Mouse (Mus musculus) T-helper 1 cell (primary cell): ENCODE measurements around the gene Comp.

Source experiments
- in situ Hi-C: fragments of 300-600 bp; cut with MboI, MseI; formaldehyde crosslinking; loops from one replicate; pipeline ENCODE4 v1.15.1; 2025; ENCODE audit warnings: high pct_unique_total_duplicates

The Comp gene

DNA sequence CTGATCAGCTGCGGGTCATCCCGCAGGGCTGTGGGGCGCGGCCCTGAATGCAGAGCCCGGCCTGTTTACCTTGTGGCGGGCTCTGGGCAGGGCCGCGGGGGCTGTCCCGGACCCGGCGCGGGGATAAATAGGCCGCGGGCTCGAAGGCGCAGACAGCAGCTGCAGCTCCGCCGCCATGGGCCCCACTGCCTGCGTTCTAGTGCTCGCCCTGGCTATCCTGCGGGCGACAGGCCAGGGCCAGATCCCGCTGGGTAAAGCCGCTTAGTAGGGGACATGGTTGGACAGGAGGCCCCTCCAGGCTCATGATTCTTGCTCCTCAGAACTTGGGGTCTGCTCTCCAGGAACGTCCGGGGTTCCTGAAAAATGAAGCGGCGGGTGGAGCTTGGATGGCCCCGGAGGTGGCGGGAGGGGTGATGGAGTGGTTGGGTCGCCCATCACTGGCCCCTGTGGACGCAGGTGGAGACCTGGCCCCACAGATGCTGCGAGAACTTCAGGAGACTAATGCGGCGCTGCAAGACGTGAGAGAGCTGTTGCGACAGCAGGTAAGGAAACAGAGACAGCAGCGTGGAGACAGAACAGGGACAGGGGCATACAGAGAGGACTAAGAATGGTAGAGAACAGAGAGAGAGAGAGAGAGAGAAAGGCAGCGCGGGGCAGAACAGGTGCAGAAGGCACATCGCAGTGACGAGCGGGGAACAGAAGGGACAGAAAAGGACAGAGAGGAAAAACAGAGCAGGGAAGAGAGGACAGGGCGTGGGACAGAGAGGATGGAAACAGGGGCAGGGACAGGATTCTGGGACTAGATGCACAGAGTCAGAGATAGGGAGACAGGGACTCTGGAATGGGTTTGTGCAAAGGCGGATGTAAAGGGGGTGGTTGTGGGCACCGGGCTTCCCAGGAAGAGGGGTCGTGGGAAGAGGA, at the start of gene Comp:
Gene Comp, plus strand, starts transcription at position 162 of the 921 bp plus-strand sequence.
- in situ Hi-C loops: no loop called here

DNA sequence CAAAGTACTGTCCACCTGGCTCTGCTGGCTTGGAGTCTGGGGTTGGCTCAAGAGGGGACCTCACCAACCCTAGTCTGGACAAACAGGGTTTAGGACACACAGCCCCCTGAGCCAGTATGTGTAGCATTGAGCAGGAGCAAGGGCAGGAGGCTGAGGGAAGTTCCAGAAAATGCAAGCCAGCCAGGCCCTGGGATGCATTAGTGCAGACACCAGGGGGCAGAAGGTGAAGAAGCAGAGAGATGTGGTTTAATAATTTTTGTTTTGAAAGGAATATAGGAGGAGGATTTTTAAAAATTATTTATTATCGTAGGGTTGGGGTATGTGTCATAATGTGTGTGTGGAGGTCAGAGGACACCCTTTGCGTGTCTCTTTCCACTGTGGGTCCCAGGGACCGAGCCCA, 49.6 kb upstream of the Comp start:
- in situ Hi-C loops: no loop called here

DNA sequence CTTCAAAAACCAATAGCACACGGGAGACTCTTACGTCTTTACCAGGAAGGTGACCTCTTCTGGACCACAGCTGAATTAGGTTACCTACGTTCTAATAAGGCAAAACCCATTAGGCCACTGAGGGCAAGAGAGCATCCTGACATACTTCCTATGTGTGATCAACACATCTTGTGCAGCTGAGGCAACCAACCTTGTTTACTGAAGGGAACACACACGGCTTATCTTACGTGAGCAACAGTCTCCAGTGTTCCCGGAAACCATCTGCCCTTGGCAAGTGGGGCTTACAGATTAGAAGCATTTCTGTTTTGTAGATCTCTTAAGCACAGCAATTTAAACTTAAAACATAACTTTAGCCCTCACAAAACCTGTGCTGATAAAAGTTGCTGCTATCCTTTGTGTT, 45.8 kb upstream of the Comp start:
- in situ Hi-C loops: no loop called here

DNA sequence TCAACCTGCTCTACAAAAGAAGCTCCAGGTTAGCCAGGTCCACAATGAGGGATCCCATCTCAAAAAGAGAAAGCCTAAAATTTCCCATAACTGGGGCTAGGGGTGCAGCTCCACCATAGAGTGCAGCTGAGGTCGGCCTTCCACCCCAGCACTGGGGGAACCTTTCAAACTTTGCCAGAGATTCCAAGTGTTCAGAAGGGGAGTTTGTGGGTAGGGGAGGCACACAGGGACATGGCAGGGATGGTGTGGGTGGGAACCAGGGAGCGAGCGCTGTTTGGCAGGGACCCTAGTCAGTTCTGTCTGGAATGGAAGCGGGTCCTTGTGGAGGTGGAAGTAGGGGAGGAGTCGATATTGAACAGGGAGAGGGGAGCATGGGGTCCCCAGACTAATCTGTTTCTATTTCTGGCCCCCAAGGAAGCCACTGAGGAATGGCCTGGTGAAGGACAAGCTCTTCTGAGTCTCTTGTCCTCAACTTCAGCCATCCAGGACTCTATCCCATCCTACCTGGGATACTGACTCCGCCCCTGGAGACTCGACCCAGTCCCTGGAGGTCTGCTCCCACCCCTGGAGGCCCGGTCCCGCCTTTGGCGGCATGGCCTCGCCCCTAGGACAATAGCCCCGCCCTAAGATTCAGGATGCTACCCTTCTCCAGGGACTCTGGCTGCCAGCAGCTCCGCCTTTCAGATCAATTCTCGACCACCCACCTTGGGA, 44.1 kb upstream of the Comp start, which contains the start of gene Gdf1:
Gene Gdf1, plus strand, starts transcription at position 694 of the 711 bp plus-strand sequence.
- in situ Hi-C loops: no loop called here

DNA sequence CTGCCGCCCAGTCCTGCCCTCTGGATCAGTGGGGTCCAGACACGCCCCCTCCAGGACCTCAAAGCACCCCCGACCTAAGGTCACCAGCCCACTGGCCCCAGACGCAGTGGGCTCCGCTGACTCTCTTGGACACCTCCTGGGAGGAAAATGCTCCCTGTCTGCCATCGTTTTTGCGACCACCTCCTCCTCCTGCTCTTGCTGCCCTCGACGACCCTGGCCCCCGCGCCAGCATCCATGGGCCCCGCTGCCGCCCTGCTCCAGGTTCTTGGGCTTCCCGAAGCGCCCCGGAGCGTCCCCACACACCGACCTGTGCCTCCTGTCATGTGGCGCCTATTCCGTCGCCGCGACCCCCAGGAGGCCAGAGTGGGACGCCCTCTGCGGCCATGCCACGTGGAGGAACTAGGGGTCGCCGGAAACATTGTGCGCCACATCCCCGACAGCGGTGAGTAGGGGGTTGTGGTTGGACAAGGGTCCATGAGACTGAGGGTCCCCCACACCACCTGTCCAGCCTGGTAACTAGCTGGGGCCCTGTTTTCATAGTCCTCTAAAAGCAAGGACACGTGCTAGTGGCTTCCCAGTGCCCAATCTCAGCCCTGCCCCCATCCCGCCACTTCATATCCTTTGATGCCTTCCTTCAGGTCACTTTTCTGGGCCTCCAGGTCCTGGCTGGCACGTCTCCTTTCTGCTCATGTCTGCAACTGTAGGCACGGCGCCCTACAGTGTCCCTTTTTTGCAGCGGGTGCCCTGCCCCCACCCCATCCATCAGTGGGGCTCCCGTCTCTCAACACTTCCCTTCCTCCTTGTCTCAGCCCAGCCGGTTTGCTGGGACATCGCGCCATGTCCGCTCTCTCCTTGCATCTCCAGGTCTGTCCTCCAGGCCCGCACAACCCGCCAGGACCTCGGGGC, 43.3 kb upstream of the Comp start:
- in situ Hi-C loops: no loop called here

DNA sequence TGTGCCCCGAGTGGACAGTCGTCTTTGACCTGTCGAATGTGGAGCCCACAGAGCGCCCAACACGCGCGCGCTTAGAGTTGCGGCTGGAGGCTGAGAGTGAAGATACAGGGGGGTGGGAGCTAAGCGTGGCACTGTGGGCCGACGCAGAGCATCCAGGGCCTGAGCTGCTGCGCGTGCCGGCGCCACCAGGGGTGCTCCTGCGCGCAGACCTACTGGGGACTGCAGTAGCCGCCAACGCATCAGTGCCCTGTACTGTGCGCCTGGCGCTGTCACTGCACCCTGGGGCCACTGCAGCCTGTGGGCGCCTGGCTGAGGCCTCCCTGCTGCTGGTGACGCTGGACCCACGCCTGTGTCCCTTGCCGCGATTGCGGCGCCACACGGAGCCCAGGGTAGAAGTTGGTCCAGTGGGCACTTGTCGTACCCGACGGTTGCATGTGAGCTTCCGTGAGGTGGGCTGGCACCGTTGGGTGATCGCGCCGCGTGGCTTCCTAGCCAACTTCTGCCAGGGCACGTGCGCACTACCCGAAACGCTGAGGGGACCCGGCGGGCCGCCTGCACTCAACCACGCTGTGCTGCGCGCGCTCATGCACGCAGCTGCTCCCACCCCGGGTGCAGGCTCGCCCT, 42.5 kb upstream of the Comp start:
- in situ Hi-C loops: no loop called here

DNA sequence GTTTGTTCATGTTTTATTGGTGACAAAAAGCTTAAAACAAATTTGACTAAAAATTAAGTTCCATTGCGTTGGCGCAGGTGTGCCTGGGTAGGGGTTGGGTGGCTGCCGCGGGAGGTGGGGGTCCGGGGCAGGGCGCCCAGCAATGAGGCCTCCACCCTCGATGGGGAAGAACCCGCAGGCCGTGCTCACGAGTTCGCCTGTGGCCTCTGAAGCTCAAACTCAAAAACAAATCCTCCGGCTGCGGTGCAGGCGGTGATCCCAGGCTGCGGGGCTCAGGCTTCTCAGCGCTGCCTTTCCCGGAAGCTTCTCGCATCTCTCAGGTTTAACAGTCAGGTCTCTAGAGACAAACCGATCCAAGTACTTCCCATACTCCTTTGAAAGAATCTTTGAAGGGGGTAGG, 41.8 kb upstream of the Comp start:
- in situ Hi-C loops: no loop called here

DNA sequence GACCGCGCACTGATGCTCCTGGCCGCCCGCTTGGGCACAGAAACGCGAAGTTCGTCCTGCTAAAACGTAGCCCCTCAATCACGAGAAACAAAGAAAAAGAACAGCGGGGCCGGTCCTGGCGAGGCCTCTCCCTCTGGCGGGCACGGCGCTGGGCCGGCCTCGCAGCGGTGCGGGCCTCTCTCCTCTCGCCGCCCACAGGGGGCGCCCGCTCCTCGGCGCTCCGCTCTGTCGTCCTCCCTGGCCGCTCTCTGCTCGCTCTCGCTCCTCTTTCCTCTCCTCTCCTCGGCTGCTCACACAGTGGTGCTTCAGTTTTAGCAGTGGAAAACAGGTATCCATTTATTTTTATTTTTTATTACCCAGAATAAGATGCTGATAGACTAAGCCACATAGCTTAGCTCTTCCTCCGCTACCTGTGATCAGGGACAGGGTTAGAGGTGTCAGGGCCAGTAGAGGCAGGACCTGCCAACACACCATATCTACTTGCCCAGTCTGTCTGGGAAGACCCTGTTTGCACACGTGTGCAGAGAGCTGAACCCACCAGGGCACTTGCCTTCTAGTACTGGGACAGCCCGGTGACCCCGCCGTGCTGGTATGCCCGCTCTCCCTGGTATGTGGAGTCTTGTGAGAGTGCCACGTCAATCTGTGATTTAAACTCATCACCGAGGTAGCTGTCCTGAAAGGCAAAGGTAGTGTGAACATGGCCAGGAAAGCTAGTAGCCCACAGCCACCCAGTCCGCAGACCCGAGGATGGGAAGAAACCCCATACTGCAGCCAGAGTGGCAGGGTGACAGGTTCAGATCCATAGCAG, 41.1 kb upstream of the Comp start:
- in situ Hi-C loops: no loop called here

DNA sequence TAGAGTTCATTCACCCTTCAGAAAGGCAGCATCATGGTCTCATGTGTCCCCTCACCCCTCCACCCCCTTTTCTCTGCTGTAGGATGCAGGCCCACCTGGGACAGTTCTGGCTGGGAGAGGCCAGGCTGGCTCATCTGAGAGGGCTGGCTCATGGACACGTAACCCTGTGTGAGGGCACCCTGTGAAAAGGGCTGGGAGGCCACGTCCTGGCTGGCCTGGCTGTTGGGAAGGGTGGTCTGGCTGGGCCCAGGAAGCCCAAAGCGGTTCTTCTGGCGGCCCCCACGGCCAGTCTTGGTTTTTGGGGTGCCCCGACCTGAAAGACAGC, 40.5 kb upstream of the Comp start:
- in situ Hi-C loops: no loop called here

DNA sequence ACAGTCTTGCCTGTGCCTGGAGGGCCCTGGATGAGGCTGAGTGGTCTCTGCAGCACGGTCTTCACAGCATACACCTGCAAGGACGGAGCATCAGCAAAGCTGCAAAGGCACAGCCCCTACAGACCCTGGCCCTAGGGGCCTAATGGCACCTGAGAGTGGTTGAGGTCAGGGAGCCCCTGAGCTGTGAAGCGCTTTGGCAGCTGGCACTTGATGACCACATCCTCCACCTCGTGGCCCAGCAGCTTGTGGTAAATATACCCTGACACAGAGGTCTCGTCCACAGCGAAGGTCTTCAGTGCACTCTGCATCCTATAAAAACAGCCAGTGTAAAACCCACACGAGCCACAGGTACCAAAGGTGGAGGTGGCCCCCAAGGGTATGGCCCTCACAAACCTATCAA, 34.4 kb upstream of the Comp start:
- in situ Hi-C loops: no loop called here

DNA sequence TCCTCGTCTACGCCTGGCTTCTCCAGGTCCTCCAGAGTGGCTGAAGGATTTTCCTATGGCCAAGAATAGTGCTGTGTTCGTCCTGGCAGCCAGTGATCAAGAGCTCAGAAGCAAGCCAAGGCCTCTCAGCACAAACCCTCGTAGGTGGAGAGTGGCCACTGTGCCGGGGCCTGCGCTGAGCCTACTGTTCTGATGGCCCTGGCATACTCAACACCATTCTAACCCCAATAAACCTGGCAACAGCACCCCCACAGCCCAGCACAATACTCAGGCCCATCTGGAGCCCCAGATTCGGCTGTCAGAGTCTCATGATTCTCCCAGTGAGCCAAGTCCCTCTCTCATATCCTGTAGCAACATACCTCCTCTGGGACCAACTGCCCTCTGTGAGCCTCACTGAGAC, 32.7 kb upstream of the Comp start:
- in situ Hi-C loops: no loop called here

DNA sequence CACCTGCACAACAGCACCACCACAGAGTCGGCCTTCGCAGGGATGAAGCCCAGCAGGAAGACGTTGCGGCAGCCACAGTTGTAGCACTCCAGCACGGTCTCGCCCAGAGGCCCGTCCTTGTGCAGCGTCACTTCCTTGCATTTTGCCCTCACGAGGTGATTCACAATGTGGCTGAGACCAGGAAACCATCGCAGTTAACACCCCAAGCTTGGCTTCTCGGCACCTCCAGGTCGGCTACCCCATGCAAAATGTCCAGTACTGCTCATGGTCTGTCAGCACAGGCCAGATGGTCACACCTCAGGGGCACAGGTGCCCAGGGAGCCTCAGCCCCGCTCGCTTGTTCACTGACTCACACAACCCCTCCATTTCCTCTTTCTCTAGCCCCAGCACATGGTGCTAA, 31.4 kb upstream of the Comp start:
- in situ Hi-C loops: no loop called here

DNA sequence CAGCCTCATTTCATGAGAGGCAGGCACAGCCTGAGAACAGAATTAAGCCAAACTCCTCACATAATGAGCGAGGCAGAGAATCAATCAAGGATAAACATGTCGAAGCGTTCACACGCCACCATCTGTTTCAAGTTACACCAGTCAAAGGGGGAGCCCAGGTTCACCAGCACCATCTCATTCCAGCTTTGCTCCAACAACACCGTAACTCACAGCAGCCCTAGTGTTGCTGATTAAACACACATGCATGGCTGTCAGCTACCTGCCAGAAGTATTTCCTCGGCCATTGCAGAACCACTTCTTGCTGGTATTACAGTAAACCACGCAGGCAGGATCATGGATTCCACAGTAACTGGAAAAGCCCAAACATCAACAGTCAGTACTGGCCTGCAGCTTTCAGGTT, 30.3 kb upstream of the Comp start:
- in situ Hi-C loops: no loop called here

DNA sequence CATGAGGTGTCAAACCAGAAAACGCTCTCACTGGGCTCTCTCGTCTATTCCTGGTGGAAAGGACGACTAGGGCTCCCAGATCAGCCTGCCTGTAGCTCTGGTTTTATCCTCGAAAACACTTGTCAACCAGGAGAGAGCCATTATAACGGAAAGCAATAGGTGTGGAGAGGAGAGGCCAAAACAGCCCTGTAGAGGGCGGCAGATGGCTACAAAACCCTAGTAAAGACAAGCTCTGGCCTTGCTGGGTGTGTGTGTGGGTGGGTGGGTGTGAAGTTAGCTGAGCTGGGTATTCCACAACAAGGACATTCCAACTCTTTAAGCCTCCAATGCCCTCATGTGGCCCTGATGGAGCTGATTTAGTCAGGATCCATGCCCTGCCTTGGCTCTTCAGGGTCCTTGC, 29.7 kb upstream of the Comp start:
- in situ Hi-C loops: no loop called here

DNA sequence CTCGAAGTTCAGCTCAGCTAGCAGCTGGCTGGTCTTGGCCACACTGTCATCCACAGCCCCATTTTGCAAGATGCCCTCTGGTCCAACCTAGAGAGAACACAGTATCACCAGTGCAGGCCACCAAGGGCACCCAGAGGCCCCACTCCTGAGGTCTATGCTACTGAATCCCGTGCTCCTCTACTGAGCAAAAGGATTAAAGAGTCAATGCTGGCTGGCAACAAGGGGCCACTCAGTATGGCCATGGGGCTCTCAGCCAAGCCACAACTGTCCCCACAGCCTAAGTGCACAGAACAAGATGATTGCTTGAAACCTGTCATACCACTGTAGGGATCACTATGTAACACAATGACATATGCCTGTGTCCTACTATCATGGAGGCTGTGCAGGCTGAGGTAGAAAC, 29.1 kb upstream of the Comp start:
- in situ Hi-C loops: no loop called here

DNA sequence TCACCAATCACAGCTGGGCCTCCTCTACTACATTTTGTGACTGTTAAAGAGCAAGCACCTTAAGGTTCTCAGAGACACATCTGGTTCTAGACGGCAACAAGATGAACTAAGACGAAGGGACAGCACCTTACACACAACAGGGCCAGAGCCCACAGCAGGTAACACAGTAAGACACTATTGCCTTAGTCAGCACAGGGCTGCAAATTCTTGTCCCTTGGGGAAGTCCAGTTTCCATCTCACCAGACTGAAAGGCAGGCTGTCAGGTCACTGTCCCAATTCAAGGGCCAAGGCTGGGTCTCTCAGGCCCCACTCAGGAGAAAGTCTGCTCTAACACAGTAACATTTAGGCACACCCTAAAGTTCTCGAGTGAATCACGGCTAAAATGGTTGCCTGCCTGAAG, 25.9 kb upstream of the Comp start:
- in situ Hi-C loops: no loop called here

DNA sequence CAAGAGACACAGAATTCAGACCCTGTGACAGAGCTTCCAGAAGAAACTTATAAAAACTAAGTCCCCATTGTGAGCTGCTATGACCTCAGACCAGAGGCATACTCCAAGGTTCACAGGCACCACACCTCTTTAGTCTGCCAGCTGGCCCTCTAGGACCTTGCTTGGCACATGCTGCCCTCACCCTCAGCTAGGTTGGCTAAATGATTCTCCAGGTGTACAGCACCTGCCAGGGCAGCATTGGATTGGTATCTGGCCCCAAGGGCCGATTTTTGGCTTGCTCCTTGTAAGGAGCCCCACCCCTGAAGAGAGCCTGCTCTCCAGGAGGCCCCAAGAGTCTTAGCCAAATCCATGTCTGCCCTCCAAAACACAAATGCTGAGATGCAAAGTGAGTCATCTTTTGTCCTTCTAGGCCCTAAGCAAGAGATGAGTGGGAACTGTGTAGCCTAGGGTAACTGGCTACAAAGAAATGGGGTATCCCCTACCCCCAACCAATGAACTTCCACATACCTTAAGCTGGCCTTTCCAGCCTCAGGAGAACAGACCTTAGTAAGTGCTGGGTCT, 25.4 kb upstream of the Comp start:
- in situ Hi-C loops: no loop called here

DNA sequence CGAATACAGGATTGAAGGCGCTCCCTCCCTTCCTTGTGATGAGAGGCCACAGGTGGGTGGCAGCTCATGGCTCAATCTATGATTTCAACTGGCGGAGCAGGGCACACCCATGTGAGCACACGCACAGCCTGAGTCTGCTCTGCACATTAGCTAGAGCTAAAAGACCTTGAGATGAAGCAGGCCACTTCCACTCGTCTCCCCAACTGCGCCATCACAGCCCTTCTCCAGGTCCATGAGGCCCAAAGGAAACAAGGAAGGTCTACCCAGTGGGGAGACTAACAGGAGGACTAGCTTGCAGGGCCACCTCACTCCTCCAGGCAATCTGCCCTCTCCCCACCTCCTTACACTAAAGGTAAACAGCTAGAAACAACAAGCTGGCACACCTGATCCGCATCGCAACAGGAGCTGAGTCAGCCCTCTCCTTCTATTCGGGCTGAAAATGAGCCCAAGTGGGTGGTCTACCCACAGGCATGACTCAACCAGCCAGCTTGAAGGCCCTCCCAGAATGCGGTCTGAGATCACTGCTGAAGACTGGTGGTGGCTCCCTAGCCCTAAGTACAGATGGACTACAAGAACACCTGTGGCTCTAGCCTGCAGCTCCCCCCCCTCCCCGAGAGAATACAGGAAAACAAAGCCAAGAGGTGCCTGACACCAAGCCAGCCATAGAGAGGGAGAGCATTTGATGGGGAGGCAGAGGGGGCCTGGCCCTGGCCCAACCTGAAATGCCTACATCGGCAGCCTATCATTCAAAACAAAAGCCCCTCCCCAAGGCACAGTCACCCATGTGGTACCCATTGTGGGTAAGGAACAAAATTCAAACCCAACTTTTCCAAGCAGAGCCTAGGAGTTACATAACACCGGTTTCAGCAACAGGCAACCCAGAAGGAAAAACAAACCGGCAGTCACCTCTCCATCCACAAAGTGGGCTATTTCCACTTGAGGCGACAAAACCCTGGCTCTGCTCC, 22.0 kb upstream of the Comp start:
- in situ Hi-C loops: no loop called here

DNA sequence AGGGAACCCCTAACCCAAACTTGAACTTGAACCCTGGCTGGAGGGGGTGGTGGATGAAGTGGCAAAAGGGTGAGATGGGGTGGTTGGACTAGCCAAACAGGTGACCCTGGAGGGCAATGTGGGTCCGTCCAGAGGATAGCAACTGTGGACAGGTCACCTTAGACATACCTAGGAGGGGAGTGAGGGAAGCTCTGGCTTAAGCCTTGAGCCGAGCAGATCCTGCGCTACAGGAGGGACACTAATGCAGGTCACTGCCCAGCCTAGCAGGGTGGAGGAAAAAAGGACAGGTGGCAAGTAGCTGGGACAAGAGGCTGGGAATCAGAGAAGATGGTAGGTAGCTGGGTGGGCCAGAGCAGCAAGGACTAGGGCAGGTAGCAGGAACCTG, 21.4 kb upstream of the Comp start:
- in situ Hi-C loops: no loop called here
